Mouse (Mus musculus): Measurements from ENCODE around the gene Timeless. TPM values are rescaled to one million over a fixed set of nuclear protein-coding genes. Genes with fewer than 3 reads are reported as not detected.

Timeless gene
- polyA plus RNA-seq, 1 experiment from 2014 or later = 52.1 TPM

DNA sequence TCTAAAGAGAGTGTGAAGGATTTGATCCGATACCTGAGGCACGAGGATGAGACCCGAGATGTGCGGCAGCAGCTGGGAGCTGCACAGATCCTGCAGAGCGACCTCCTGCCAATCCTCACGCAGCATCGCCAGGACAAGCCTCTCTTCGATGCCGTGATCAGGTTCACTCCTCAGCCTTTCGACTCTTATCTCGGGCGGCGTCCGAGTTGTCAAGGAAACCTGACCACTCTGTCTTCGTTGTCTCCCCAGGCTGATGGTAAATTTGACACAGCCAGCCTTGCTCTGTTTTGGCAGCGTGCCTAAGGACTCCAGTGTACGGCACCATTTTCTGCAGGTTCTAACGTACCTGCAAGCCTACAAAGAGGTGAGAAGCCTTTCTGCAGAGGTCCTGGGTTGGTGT lies 8.3 kb downstream of the Timeless start:
- ATAC-seq (ENCODE audit: low read depth) = no peak
- Histone ChIP-seq H3K36me3 (ENCODE audit: control insufficient read depth, insufficient read depth, low read length) (peaks cover 30% of the 10 kb centered on the region), H3K4me3 (ENCODE audit: low read length) (no peak overlapping the region), H3K9me3 (ENCODE audit: control insufficient read depth, low read length) (no peaks in the 10 kb centered on the region), H3K4me1 (replicated peaks; ENCODE audit: control insufficient read depth, insufficient read depth, low read length) (peaks cover 2% of the 10 kb centered on the region), H3K27ac (ENCODE audit: low read length) (no peak overlapping the region), H3K9ac (ENCODE audit: low read length) (no peak overlapping the region), H3K27me3 (ENCODE audit: control insufficient read depth, insufficient read depth, low read depth, low read length) (no peaks in the 10 kb centered on the region), H3K4me2 (ENCODE audit: low read depth, low read length) (no peak overlapping the region)
- WGBS = 79% methylated on average over 18 of the region's 18 CpGs

DNA sequence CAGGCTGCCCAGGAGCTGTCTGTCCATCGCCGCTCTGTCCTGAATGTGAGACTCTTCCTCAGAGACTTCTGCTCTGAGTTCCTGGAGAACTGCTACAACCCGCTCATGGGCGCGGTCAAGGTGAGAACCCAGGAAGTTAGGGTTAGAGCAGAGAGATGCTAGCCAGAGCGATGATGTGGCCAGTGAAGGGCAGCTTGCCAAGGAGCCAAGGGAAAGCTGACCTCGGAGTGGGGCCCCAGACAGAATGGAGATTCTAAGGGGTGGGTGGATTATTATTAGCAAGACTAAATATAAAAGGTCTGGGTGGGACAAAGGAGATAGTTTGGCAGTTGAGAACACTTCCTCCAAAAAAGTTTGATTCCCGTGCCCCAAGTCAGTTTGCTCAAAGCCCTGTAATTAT lies 11.4 kb downstream of the Timeless start:
- H3K9ac ChIP-seq (ENCODE audit: low read length) = no peak overlapping the region
- H3K4me3 ChIP-seq (ENCODE audit: low read length) = no peak overlapping the region
- ATAC-seq (ENCODE audit: low read depth) = no peak
- H3K4me2 ChIP-seq (ENCODE audit: low read depth, low read length) = no peak overlapping the region
- peaks cover 45% of the 10 kb centered on the region for H3K36me3 ChIP-seq (ENCODE audit: control insufficient read depth, insufficient read depth, low read length)
- H3K4me1 ChIP-seq (replicated peaks; ENCODE audit: control insufficient read depth, insufficient read depth, low read length) = no peaks in the 10 kb centered on the region
- no peaks in the 10 kb centered on the region for H3K27me3 ChIP-seq (ENCODE audit: control insufficient read depth, insufficient read depth, low read depth, low read length)
- H3K27ac ChIP-seq (ENCODE audit: low read length) = no peak overlapping the region
- 80% methylated on average over 8 of the region's 8 CpGs for WGBS
- no peaks in the 10 kb centered on the region for H3K9me3 ChIP-seq (ENCODE audit: control insufficient read depth, low read length)

DNA sequence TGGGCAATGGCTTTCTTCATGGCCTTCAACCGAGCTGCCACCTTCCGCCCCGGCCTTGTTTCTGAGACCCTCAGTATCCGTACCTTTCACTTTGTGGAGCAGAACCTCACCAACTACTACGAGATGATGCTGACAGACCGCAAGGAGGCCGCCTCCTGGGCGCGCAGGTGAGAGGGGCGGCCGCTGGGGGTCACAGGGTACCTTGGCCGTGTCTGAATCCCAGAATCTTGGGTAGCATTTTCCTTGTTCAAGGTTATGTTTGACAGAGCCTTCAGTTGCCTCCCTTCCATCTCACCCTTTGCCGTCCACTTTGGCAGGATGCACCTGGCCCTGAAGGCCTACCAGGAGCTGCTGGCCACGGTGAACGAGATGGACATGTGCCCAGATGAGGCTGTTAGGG lies 12.3 kb downstream of the Timeless start:
- Histone ChIP-seq H3K27ac (ENCODE audit: low read length) (no peak overlapping the region), H3K4me1 (replicated peaks; ENCODE audit: control insufficient read depth, insufficient read depth, low read length) (no peaks in the 10 kb centered on the region), H3K4me3 (ENCODE audit: low read length) (no peak overlapping the region), H3K4me2 (ENCODE audit: low read depth, low read length) (no peak overlapping the region), H3K9me3 (ENCODE audit: control insufficient read depth, low read length) (no peaks in the 10 kb centered on the region), H3K9ac (ENCODE audit: low read length) (no peak overlapping the region), H3K27me3 (ENCODE audit: control insufficient read depth, insufficient read depth, low read depth, low read length) (no peaks in the 10 kb centered on the region), H3K36me3 (ENCODE audit: control insufficient read depth, insufficient read depth, low read length) (peaks cover 49% of the 10 kb centered on the region)
- 91% methylated on average over 15 of the region's 15 CpGs for WGBS
- no peak for ATAC-seq (ENCODE audit: low read depth)

DNA sequence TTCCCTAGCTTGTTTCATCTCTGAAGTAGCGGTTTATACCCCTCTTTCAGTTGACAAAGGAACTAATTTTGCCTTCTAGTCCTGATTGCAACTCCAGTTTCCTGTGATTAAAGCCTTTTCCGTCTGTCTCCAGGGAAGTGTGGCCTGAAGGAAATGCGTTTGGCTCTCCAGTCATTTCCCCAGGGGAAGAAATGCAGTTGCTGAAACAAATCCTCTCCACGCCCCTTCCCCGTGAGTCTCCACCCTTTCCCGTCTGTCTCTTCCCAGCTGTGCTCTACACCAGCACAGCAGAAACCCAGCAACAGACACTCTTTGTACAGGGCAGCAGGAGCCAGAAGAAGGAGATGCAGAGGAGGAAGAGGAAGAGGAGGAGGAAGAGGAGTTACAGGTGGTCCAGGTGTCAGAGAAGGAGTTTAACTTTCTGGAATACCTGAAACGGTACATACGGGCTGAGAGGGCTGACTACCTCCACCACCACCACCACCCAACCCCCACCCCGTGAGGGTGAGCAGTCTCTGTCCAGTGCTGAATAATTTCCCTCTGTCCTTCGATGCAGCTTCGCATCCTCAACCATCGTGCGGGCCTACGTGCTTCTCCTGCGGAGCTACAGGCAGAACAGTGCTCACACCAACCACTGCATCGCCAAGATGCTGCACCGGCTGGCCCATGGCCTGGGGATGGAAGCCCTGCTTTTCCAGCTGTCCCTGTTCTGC lies 15.3 kb downstream of the Timeless start:
- no peaks in the 10 kb centered on the region for H3K27me3 ChIP-seq (ENCODE audit: control insufficient read depth, insufficient read depth, low read depth, low read length)
- peak overlapping the region; percentile 7 for H3K4me3 ChIP-seq (ENCODE audit: low read length)
- no peaks in the 10 kb centered on the region for H3K4me1 ChIP-seq (replicated peaks; ENCODE audit: control insufficient read depth, insufficient read depth, low read length)
- peak overlapping the region; percentile 33 for H3K4me2 ChIP-seq (ENCODE audit: low read depth, low read length)
- no peak overlapping the region for H3K9ac ChIP-seq (ENCODE audit: low read length)
- ATAC-seq (ENCODE audit: low read depth) = peak; percentile 81
- 70% methylated on average over 17 of the region's 17 CpGs for WGBS
- no peaks in the 10 kb centered on the region for H3K9me3 ChIP-seq (ENCODE audit: control insufficient read depth, low read length)
- H3K27ac ChIP-seq (ENCODE audit: low read length) = peak overlapping the region; percentile 88
- peaks cover 60% of the 10 kb centered on the region for H3K36me3 ChIP-seq (ENCODE audit: control insufficient read depth, insufficient read depth, low read length)

DNA sequence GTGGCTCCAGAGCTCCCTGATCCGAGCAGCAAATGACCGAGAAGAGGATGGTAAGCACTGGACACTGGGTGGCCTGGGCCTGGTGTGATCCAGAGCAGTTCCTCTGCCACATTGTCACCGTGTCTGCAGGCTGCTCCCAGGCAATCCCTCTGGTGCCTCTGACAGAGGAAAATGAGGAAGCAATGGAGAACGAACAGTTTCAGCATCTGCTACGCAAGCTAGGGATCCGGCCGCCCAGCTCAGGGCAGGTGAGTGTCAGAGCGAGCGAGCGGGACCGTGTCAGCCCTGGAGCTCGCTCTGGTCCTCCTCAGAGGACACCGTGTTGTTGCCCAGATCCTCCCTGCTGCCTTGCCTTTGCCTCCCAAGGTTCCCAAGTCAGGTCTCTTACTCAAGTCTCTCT lies 18.7 kb downstream of the Timeless start:
- Histone ChIP-seq H3K4me3 (ENCODE audit: low read length) (no peak overlapping the region), H3K27me3 (ENCODE audit: control insufficient read depth, insufficient read depth, low read depth, low read length) (no peaks in the 10 kb centered on the region), H3K27ac (ENCODE audit: low read length) (no peak overlapping the region), H3K4me1 (replicated peaks; ENCODE audit: control insufficient read depth, insufficient read depth, low read length) (no peaks in the 10 kb centered on the region), H3K9ac (ENCODE audit: low read length) (no peak overlapping the region), H3K4me2 (ENCODE audit: low read depth, low read length) (no peak overlapping the region), H3K9me3 (ENCODE audit: control insufficient read depth, low read length) (no peaks in the 10 kb centered on the region), H3K36me3 (ENCODE audit: control insufficient read depth, insufficient read depth, low read length) (peaks cover 45% of the 10 kb centered on the region)
- no peak for ATAC-seq (ENCODE audit: low read depth)
- 85% methylated on average over 13 of the region's 13 CpGs for WGBS

DNA sequence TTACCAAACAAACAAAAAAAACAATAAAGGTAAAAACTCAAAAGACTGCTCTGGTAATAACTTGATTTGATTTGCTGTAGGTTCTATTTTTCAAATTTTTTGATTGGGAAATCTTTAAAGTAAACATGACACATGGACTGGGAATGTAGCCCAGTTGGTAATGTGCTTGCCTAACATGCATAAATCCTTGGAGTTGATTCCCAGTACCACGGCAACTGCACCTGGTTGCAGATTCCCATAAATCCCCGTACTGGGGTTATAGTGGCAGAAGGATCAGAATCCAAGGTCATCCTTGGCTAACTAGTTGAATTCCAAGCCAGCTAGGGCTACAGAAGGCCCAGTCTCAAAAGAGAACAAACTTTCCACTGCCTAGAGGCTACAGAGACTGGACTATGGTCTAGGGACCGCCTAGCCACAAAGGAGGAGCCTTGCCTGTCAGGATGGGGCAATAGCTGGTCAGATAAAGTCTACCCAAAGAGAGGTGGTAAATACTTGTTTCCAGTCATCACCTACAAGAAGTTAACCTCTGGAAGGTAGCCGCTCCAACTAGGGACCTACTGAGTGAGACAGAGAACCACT lies 21.9 kb downstream of the Timeless start, which contains the start of gene Apon:
Gene Apon, plus strand, starts transcription at position 420 of the 579 bp plus-strand sequence.
- H3K4me1 ChIP-seq (replicated peaks; ENCODE audit: control insufficient read depth, insufficient read depth, low read length) = no peaks in the 10 kb centered on the region
- WGBS = 70% methylated on average over 4 of the region's 4 CpGs
- no peak within 1 kb of the TSS for H3K27ac ChIP-seq (ENCODE audit: low read length)
- no peak within 1 kb of the TSS for H3K4me2 ChIP-seq (ENCODE audit: low read depth, low read length)
- H3K27me3 ChIP-seq (ENCODE audit: control insufficient read depth, insufficient read depth, low read depth, low read length) = no peaks in the 10 kb centered on the region
- no peak for ATAC-seq (ENCODE audit: low read depth)
- peaks cover 27% of the 10 kb centered on the region for H3K36me3 ChIP-seq (ENCODE audit: control insufficient read depth, insufficient read depth, low read length)
- no peak within 1 kb of the TSS for H3K9ac ChIP-seq (ENCODE audit: low read length)
- H3K9me3 ChIP-seq (ENCODE audit: control insufficient read depth, low read length) = no peaks in the 10 kb centered on the region
- H3K4me3 ChIP-seq (ENCODE audit: low read length) = no peak within 1 kb of the TSS

DNA sequence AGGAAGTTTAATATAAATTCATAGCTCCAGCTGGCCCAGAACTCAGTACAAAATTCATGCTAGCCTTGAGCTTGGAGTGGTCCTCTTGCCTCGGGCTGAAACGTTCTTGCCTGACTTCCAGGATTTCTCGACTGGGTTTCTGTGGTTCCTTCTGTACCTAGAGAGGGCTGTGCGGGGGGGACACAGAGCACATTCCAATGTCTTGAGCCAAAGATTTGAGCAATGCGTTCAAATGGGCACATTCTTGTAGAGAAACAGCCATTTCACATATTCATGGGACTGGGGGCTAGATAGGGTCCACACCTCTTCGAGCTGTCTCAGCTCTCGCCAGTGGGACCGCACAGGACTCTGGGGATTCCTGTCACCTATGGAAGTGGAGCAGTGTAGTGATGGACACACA lies 24.1 kb downstream of the Timeless start:
- Histone ChIP-seq H3K4me1 (replicated peaks; ENCODE audit: control insufficient read depth, insufficient read depth, low read length) (no peaks in the 10 kb centered on the region), H3K9ac (ENCODE audit: low read length) (no peak overlapping the region), H3K4me2 (ENCODE audit: low read depth, low read length) (no peak overlapping the region), H3K9me3 (ENCODE audit: control insufficient read depth, low read length) (no peaks in the 10 kb centered on the region), H3K4me3 (ENCODE audit: low read length) (no peak overlapping the region), H3K27me3 (ENCODE audit: control insufficient read depth, insufficient read depth, low read depth, low read length) (no peaks in the 10 kb centered on the region), H3K36me3 (ENCODE audit: control insufficient read depth, insufficient read depth, low read length) (peaks cover 11% of the 10 kb centered on the region), H3K27ac (ENCODE audit: low read length) (no peak overlapping the region)
- ATAC-seq (ENCODE audit: low read depth) = no peak
- WGBS = 75% methylated on average over 8 of the region's 8 CpGs

DNA sequence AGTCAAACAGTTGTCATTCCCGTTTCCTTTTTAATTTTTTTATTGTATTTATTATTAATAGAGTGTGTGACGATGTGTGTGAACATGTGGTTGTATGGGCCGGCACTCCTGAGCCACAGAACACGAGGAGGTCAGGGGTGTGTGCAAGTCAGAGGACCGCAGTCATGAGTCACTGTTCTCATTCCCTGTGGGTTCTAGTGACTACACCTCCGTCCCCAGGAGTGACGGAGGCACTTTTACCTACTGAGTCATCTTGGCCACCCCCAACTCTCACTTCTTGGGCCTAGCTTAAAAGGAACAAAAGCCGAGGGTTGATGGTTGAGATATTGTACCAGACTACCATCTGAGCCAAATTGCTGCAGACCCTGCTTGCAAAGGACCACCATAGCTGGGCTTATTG lies 24.5 kb downstream of the Timeless start:
- no peak overlapping the region for H3K9ac ChIP-seq (ENCODE audit: low read length)
- 76% methylated on average over 8 of the region's 8 CpGs for WGBS

DNA sequence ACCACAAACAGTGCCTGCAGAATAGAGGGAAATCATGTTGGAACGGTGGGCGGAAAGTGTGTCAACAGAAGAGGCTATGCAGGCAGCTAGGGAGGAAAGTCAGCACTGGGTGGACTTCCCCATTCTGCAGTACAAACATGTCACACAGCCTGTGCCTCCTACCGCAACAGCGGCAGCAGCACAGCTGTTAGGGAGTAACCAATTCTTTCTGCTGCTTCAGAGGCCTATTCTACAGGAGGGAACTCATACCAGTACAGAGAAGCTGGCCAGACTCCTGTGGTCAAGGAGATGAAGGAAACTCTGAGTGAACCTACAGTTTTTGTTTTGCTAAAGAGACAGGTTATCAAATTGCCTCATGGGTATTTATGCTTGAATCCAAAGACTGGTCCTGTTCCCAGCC lies 27.1 kb downstream of the Timeless start:
- 64% methylated on average over 4 of the region's 4 CpGs for WGBS
- Histone ChIP-seq H3K9me3 (ENCODE audit: control insufficient read depth, low read length) (no peaks in the 10 kb centered on the region), H3K9ac (ENCODE audit: low read length) (no peak overlapping the region), H3K27ac (ENCODE audit: low read length) (no peak overlapping the region), H3K36me3 (ENCODE audit: control insufficient read depth, insufficient read depth, low read length) (no peaks in the 10 kb centered on the region), H3K4me3 (ENCODE audit: low read length) (no peak overlapping the region), H3K4me2 (ENCODE audit: low read depth, low read length) (no peak overlapping the region), H3K4me1 (replicated peaks; ENCODE audit: control insufficient read depth, insufficient read depth, low read length) (no peaks in the 10 kb centered on the region), H3K27me3 (ENCODE audit: control insufficient read depth, insufficient read depth, low read depth, low read length) (no peaks in the 10 kb centered on the region)
- ATAC-seq (ENCODE audit: low read depth) = no peak

More for the DNA sequence above, 24.5 kb downstream of the Timeless start:
- Histone ChIP-seq H3K4me3 (ENCODE audit: low read length) (no peak overlapping the region), H3K27me3 (ENCODE audit: control insufficient read depth, insufficient read depth, low read depth, low read length) (no peaks in the 10 kb centered on the region), H3K27ac (ENCODE audit: low read length) (no peak overlapping the region), H3K36me3 (ENCODE audit: control insufficient read depth, insufficient read depth, low read length) (peaks cover 7% of the 10 kb centered on the region), H3K9me3 (ENCODE audit: control insufficient read depth, low read length) (no peaks in the 10 kb centered on the region), H3K4me2 (ENCODE audit: low read depth, low read length) (no peak overlapping the region), H3K4me1 (replicated peaks; ENCODE audit: control insufficient read depth, insufficient read depth, low read length) (no peaks in the 10 kb centered on the region)
- no peak for ATAC-seq (ENCODE audit: low read depth)
